11 mouse cellular contexts compared by ENCODE assay signal in genomic region chr1:156183176-156183958, GRCm38 (mm10). TPM values are rescaled to one million over a fixed set of nuclear protein-coding genes. Genes with fewer than 3 reads are reported as not detected.
DNase-seq lines count a peak whose midpoint lies in the region; ATAC-seq lines count a peak whose summit lies in the region.
"Had no signal": no experiment of that assay in that cellular context is flagged by ENCODE, and none has a peak within 500 bp of the region (broad histone marks: within the 10 kb centered on the region; RNA-seq: fewer than 3 reads in every experiment).

No protein-coding gene starts in this region.

- ATAC-seq in heart, embryonic 13.5 days (ENCODE audit: extremely low read depth, insufficient number of reproducible peaks, low FRiP score, low TSS enrichment): no peak
- ATAC-seq in liver, embryonic 11.5 days (replicated peaks; ENCODE audit: low FRiP score): no peak
- ATAC-seq in intestine, embryonic 15.5 days: no peak

- peaks cover 59% of the 10 kb centered on the region for H3K4me1 ChIP-seq in heart, embryonic 13.5 days
- H3K4me1 ChIP-seq in liver, embryonic 11.5 days (replicated peaks; ENCODE audit: control insufficient read depth, insufficient read depth, low read length): peaks cover 22% of the 10 kb centered on the region
- H3K4me1 ChIP-seq in intestine, embryonic 15.5 days (replicated peaks): peaks cover 13% of the 10 kb centered on the region

- peak overlapping the region; percentile 38; the same call in 1 of the 2 replicates for H3K4me2 ChIP-seq in heart, embryonic 13.5 days
- no peak overlapping the region for H3K4me2 ChIP-seq in liver, embryonic 11.5 days
- no peak overlapping the region for H3K4me2 ChIP-seq in intestine, embryonic 15.5 days (replicated peaks)

- no peaks in the 10 kb centered on the region for H3K27me3 ChIP-seq in heart, embryonic 13.5 days (replicated peaks)
- H3K27me3 ChIP-seq in liver, embryonic 11.5 days (replicated peaks; ENCODE audit: control insufficient read depth, insufficient read depth, low read length): no peaks in the 10 kb centered on the region
- no peaks in the 10 kb centered on the region for H3K27me3 ChIP-seq in intestine, embryonic 15.5 days (replicated peaks)

- H3K9ac ChIP-seq in heart, embryonic 13.5 days: 0 out of 2 replicates have a peak overlapping the region, but pooled peaks have one; percentile 1
- H3K9ac ChIP-seq in liver, embryonic 11.5 days (ENCODE audit: low read depth, low read length): no peak overlapping the region
- H3K9ac ChIP-seq in intestine, embryonic 15.5 days: no peak overlapping the region

- 41% methylated on average over 6 of the region's 6 CpGs for WGBS in heart, embryonic 13.5 days
- WGBS in liver, embryonic 11.5 days: 56% methylated on average over 6 of the region's 6 CpGs
- 38% methylated on average over 6 of the region's 6 CpGs for WGBS in intestine, embryonic 15.5 days

- no peak overlapping the region for H3K4me3 ChIP-seq in heart, embryonic 13.5 days
- no peak overlapping the region for H3K4me3 ChIP-seq in liver, embryonic 11.5 days (ENCODE audit: low read depth, low read length)
- H3K4me3 ChIP-seq in intestine, embryonic 15.5 days (replicated peaks): no peak overlapping the region

- no peak for DNase-seq in heart, postnatal 10 days
- DNase-seq in liver, embryonic 11.5 days (ENCODE audit: low spot score): no peak
- no peak for DNase-seq in liver
- DNase-seq in retina, postnatal 1 day: peak; percentile 92
- no peak for DNase-seq in thymus, postnatal 0 days (ENCODE audit: low spot score)
- DNase-seq in urinary bladder, postnatal 25 days (ENCODE audit: low spot score): no peak
- DNase-seq: B cell, adult 2 months; gastrocnemius, postnatal 36 days had no signal

- H3K27ac ChIP-seq in heart, embryonic 13.5 days (replicated peaks): peak overlapping the region; percentile 70
- 0 out of 2 replicates have a peak overlapping the region, but pooled peaks have one; percentile 25 for H3K27ac ChIP-seq in liver, embryonic 11.5 days (ENCODE audit: low read depth, low read length)
- H3K27ac ChIP-seq in intestine, embryonic 15.5 days: 0 out of 2 replicates have a peak overlapping the region, but pooled peaks have one; percentile 5

- intact Hi-C loops in heart, postnatal 10 days (cut with DNase I): no loop called here

- 0 out of 2 replicates have a peak, but pooled peaks cover 3% of the 10 kb centered on the region for H3K36me3 ChIP-seq in heart, embryonic 13.5 days
- no peaks in the 10 kb centered on the region for H3K36me3 ChIP-seq in liver, embryonic 11.5 days (ENCODE audit: control insufficient read depth, insufficient read depth, low read length)
- no peaks in the 10 kb centered on the region for H3K36me3 ChIP-seq in intestine, embryonic 15.5 days

- H3K9me3 ChIP-seq in heart, embryonic 13.5 days: 0 out of 2 replicates have a peak, but pooled peaks cover 7% of the 10 kb centered on the region
- no peaks in the 10 kb centered on the region for H3K9me3 ChIP-seq in liver, embryonic 11.5 days (ENCODE audit: control insufficient read depth, low read length)
- no peaks in the 10 kb centered on the region for H3K9me3 ChIP-seq in intestine, embryonic 15.5 days

RNA-seq across cellular contexts. Expression of gene Fam163a, which starts 21.5 kb away (rescaled TPM):
- 2.0 and 2.5 TPM in 2 replicates for polyA plus RNA-seq in heart, embryonic 13.5 days (2015; fragmentation: Nextera tagmentation; extraction: Ambion mirVana)
- under 1 TPM; 0.17 TPM for total RNA-seq in heart, postnatal 10 days (2021)
- polyA plus RNA-seq in liver, embryonic 11.5 days (2014; fragmentation: Nextera tagmentation; extraction: Ambion mirVana): 0.26 and 0.43 TPM in 2 replicates
- 5.7 and 6.3 TPM in 2 replicates for polyA plus RNA-seq in intestine, embryonic 15.5 days (2015; fragmentation: Nextera tagmentation; extraction: Ambion mirVana)
- 0.31 and 0.33 TPM in 2 replicates for polyA plus RNA-seq in thymus, postnatal 0 days (2015; fragmentation: Nextera tagmentation; extraction: Ambion mirVana)
- total RNA-seq: gastrocnemius, postnatal 36 days; neutrophil, adult 5-6 weeks had no signal

Comparison
In these comparisons a context has a peak if more than half of its experiments do, and no peak if none do; other contexts are left out.
1. H3K27ac ChIP-seq: peak in every context shown above with its lines; median percentile 70 in heart, embryonic 13.5 days; 25 in liver, embryonic 11.5 days; 5 in intestine, embryonic 15.5 days.